Mouse (Mus musculus): ENCODE results near the gene Kif5a. TPM values are rescaled to one million over a fixed set of nuclear protein-coding genes. Genes with fewer than 3 reads are reported as not detected.
A peak's percentile ranks its signal among the peaks of the same experiment; 100 is the strongest.

The Kif5a gene
- polyA plus RNA-seq, 1 experiment: 1.6 TPM

GRCm38 (mm10) chr10:127183759-127184158, 79.4 kb downstream of the Kif5a start:
- 0 out of 2 replicates have a peak, but pooled peaks cover 4% of the 10 kb centered on the region for H3K4me1 ChIP-seq (ENCODE audit: control insufficient read depth, insufficient read depth, low read length)

GRCm38 (mm10) chr10:127182624-127183023, 80.5 kb downstream of the Kif5a start:
- Histone ChIP-seq H3K4me3 (ENCODE audit: insufficient read depth, low read length) (no peak overlapping the region), H3K4me1 (ENCODE audit: control insufficient read depth, insufficient read depth, low read length) (0 out of 2 replicates have a peak, but pooled peaks cover 4% of the 10 kb centered on the region), H3K27ac (ENCODE audit: insufficient read depth, low read length) (no peak overlapping the region)
- TF ChIP-seq CTCF (IDR thresholded peaks at IDR 0.05; ENCODE audit: borderline replicate concordance, insufficient read depth, low read length) (no peak), POLR2A (IDR thresholded peaks at IDR 0.05; ENCODE audit: low read depth, low read length) (no peak)

More at GRCm38 (mm10) chr10:127183759-127184158, 79.4 kb downstream of the Kif5a start:
- Histone ChIP-seq H3K27ac (ENCODE audit: insufficient read depth, low read length) (no peak overlapping the region), H3K4me3 (ENCODE audit: insufficient read depth, low read length) (no peak overlapping the region)
- no peak for TF ChIP-seq POLR2A (IDR thresholded peaks at IDR 0.05; ENCODE audit: low read depth, low read length)
- TF ChIP-seq CTCF (IDR thresholded peaks at IDR 0.05; ENCODE audit: borderline replicate concordance, insufficient read depth, low read length): no peak

GRCm38 (mm10) chr10:127181566-127181965, 81.6 kb downstream of the Kif5a start:
- TF ChIP-seq POLR2A (IDR thresholded peaks at IDR 0.05; ENCODE audit: low read depth, low read length) (peak; percentile 48), CTCF (IDR thresholded peaks at IDR 0.05; ENCODE audit: borderline replicate concordance, insufficient read depth, low read length) (no peak)
- Histone ChIP-seq H3K4me3 (ENCODE audit: insufficient read depth, low read length) (no peak overlapping the region), H3K4me1 (ENCODE audit: control insufficient read depth, insufficient read depth, low read length) (0 out of 2 replicates have a peak, but pooled peaks cover 4% of the 10 kb centered on the region), H3K27ac (ENCODE audit: insufficient read depth, low read length) (no peak overlapping the region)

GRCm38 (mm10) chr10:127180695-127181047, 82.5 kb downstream of the Kif5a start:
- TF ChIP-seq POLR2A (IDR thresholded peaks at IDR 0.05; ENCODE audit: low read depth, low read length) (no peak), CTCF (IDR thresholded peaks at IDR 0.05; ENCODE audit: borderline replicate concordance, insufficient read depth, low read length) (no peak)
- H3K4me3 ChIP-seq (ENCODE audit: insufficient read depth, low read length): no peak overlapping the region
- 0 out of 2 replicates have a peak, but pooled peaks cover 4% of the 10 kb centered on the region for H3K4me1 ChIP-seq (ENCODE audit: control insufficient read depth, insufficient read depth, low read length)
- no peak overlapping the region for H3K27ac ChIP-seq (ENCODE audit: insufficient read depth, low read length)

- Histone ChIP-seq H3K4me3 (ENCODE audit: insufficient read depth, low read length) (no peak within 1 kb of the TSS), H3K4me1 (ENCODE audit: control insufficient read depth, insufficient read depth, low read length) (0 out of 2 replicates have a peak, but pooled peaks cover 4% of the 10 kb centered on the region), H3K27ac (ENCODE audit: insufficient read depth, low read length) (no peak within 1 kb of the TSS)
- no peak for TF ChIP-seq CTCF (IDR thresholded peaks at IDR 0.05; ENCODE audit: borderline replicate concordance, insufficient read depth, low read length)
- no peak for TF ChIP-seq POLR2A (IDR thresholded peaks at IDR 0.05; ENCODE audit: low read depth, low read length)
These were observed 83.1 kb downstream of the Kif5a start, which contains the start of gene Slc26a10 for GRCm38 (mm10) chr10:127179871-127180694. TSS of gene Slc26a10 (minus strand) at chr10:127180645.

- TF ChIP-seq CTCF (IDR thresholded peaks at IDR 0.05; ENCODE audit: borderline replicate concordance, insufficient read depth, low read length): no peak
- no peak for TF ChIP-seq POLR2A (IDR thresholded peaks at IDR 0.05; ENCODE audit: low read depth, low read length)
- Histone ChIP-seq H3K27ac (ENCODE audit: insufficient read depth, low read length) (no peak overlapping the region), H3K4me1 (ENCODE audit: control insufficient read depth, insufficient read depth, low read length) (0 out of 2 replicates have a peak, but pooled peaks cover 4% of the 10 kb centered on the region), H3K4me3 (ENCODE audit: insufficient read depth, low read length) (no peak overlapping the region)
These were observed 84.7 kb downstream of the Kif5a start for GRCm38 (mm10) chr10:127178286-127179027.

- TF ChIP-seq CTCF (IDR thresholded peaks at IDR 0.05; ENCODE audit: borderline replicate concordance, insufficient read depth, low read length) (peak; percentile 39; the same call in 1 of the 2 replicates), POLR2A (IDR thresholded peaks at IDR 0.05; ENCODE audit: low read depth, low read length) (peak; percentile 48; the same call in 1 of the 2 replicates)
- Histone ChIP-seq H3K4me1 (ENCODE audit: control insufficient read depth, insufficient read depth, low read length) (0 out of 2 replicates have a peak, but pooled peaks cover 4% of the 10 kb centered on the region), H3K4me3 (ENCODE audit: insufficient read depth, low read length) (no peak overlapping the region), H3K27ac (ENCODE audit: insufficient read depth, low read length) (no peak overlapping the region)
These were observed 85.4 kb downstream of the Kif5a start for GRCm38 (mm10) chr10:127177719-127178118.

GRCm38 (mm10) chr10:127177235-127177634, 85.9 kb downstream of the Kif5a start:
- Histone ChIP-seq H3K4me3 (ENCODE audit: insufficient read depth, low read length) (no peak overlapping the region), H3K27ac (ENCODE audit: insufficient read depth, low read length) (no peak overlapping the region)
- TF ChIP-seq POLR2A (IDR thresholded peaks at IDR 0.05; ENCODE audit: low read depth, low read length): no peak
- TF ChIP-seq CTCF (IDR thresholded peaks at IDR 0.05; ENCODE audit: borderline replicate concordance, insufficient read depth, low read length): no peak

GRCm38 (mm10) chr10:127176756-127177155, 86.4 kb downstream of the Kif5a start:
- H3K4me1 ChIP-seq (ENCODE audit: control insufficient read depth, insufficient read depth, low read length): 0 out of 2 replicates have a peak, but pooled peaks cover 4% of the 10 kb centered on the region
- TF ChIP-seq POLR2A (IDR thresholded peaks at IDR 0.05; ENCODE audit: low read depth, low read length) (no peak), CTCF (IDR thresholded peaks at IDR 0.05; ENCODE audit: borderline replicate concordance, insufficient read depth, low read length) (no peak)
- H3K27ac ChIP-seq (ENCODE audit: insufficient read depth, low read length): no peak overlapping the region
- H3K4me3 ChIP-seq (ENCODE audit: insufficient read depth, low read length): no peak overlapping the region

More at GRCm38 (mm10) chr10:127177235-127177634, 85.9 kb downstream of the Kif5a start:
- 0 out of 2 replicates have a peak, but pooled peaks cover 4% of the 10 kb centered on the region for H3K4me1 ChIP-seq (ENCODE audit: control insufficient read depth, insufficient read depth, low read length)
